Mouse (Mus musculus) T-helper 2 cell (primary cell): Measurements from ENCODE around the gene Chtf18.

Experiments used
- in situ Hi-C: fragments of 300-600 bp; cut with MboI, MseI; formaldehyde crosslinking; loops from one replicate; pipeline ENCODE4 v1.15.1; 2025; ENCODE audit warnings: high pct_unique_total_duplicates

Gene Chtf18

GRCm38 (mm10) chr17:25672982-25673381, 54.2 kb downstream of the Chtf18 start:
- in situ Hi-C loops, result no loop called here
